Mouse (Mus musculus) bone marrow, adult 2 months (tissue): ENCODE data around the gene Card19. TPM values are rescaled to one million over a fixed set of nuclear protein-coding genes. Genes with fewer than 3 reads are reported as not detected.

ENCODE experiments used
- H3K27ac ChIP-seq: fragments of 200-500 bp; 2 replicates; pipeline ENCODE4 v1.5.1; 2012; ENCODE audit warnings: low read depth, mild to moderate bottlenecking, control low read depth, inconsistent platforms, low read length; ENCODE audit not compliant: control insufficient read depth, poor library complexity, insufficient read depth
- H3K4me1 ChIP-seq: fragments of 200-500 bp; 2 replicates; pipeline ENCODE4 v1.6.1; 2011; ENCODE audit warnings: low read length; ENCODE audit not compliant: control insufficient read depth, insufficient read depth
- H3K4me3 ChIP-seq: fragments of 200-500 bp; replicated peaks from 2 replicates; pipeline ENCODE3; 2011; ENCODE audit warnings: mild to moderate bottlenecking, low read depth, low read length, control low read depth; ENCODE audit not compliant: control insufficient read depth
- CTCF ChIP-seq: fragments of 200-500 bp; IDR thresholded peaks from 2 replicates; pipeline ENCODE4 v1.5.1; 2011; ENCODE audit warnings: low read length, control low read depth; ENCODE audit not compliant: control insufficient read depth, insufficient read depth
- POLR2A ChIP-seq: fragments of 200-500 bp; IDR thresholded peaks from 2 replicates; pipeline ENCODE4 v1.6.1; 2011; ENCODE audit warnings: low read depth, mild to moderate bottlenecking, control low read depth, low read length, borderline replicate concordance; ENCODE audit not compliant: control insufficient read depth
- WGBS: fragments of 180-500 bp; shearing (Covaris S2); methylation state at CpG from one replicate; pipeline ENCODE4 v1.1.7; 2018; 5-methylcytosine and 5-hydroxymethylcytosine counted together
- polyA plus RNA-seq: library from polyadenylated mRNA; stranded (reverse); fragments of >200 nt; gene quantifications from 2 replicates; pipeline ENCODE4 v1.2.4, GENCODE M21; 2011; ENCODE audit warnings: low replicate concordance; ENCODE audit not compliant: missing spikeins, insufficient read depth, insufficient read length

Card19 gene
- polyA plus RNA-seq, 1 experiment = 41.1 TPM

GRCm38 (mm10) chr13:49213531-49213932 is 2.3 kb downstream of the Card19 start:
- TF ChIP-seq CTCF (no peak), POLR2A (peak; percentile 40; the same call in 1 of the 2 replicates)
- Histone ChIP-seq H3K4me3 (peak overlapping the region; percentile 14), H3K4me1 (peaks cover 4% of the 10 kb centered on the region), H3K27ac (peak overlapping the region; percentile 75)
- 12% methylated on average over 4 of the region's 4 CpGs for WGBS

- Histone ChIP-seq H3K4me1 (peaks cover 4% of the 10 kb centered on the region), H3K27ac (peak overlapping the region; percentile 45; the same call in 1 of the 2 replicates), H3K4me3 (no peak overlapping the region)
- 73% methylated on average over 4 of the region's 4 CpGs for WGBS
- no peak for TF ChIP-seq POLR2A
- TF ChIP-seq CTCF = no peak
These were observed 2.9 kb downstream of the Card19 start for GRCm38 (mm10) chr13:49212711-49213500.

- WGBS = 37% methylated on average over 7 of the region's 7 CpGs
- Histone ChIP-seq H3K27ac (no peak overlapping the region), H3K4me1 (peaks cover 4% of the 10 kb centered on the region), H3K4me3 (no peak overlapping the region)
- no peak for TF ChIP-seq POLR2A
- TF ChIP-seq CTCF = no peak
These were observed 6.5 kb downstream of the Card19 start for GRCm38 (mm10) chr13:49209306-49209705.

- Histone ChIP-seq H3K27ac (peak overlapping the region; percentile 12; the same call in 1 of the 2 replicates), H3K4me1 (no peaks in the 10 kb centered on the region; the same call in 1 of the 2 replicates), H3K4me3 (no peak overlapping the region)
- 85% methylated on average over 2 of the region's 2 CpGs for WGBS
- no peak for TF ChIP-seq POLR2A
These were observed 9.5 kb downstream of the Card19 start for GRCm38 (mm10) chr13:49206341-49206740.

- Histone ChIP-seq H3K4me3 (no peak overlapping the region), H3K27ac (no peak overlapping the region), H3K4me1 (peaks cover 4% of the 10 kb centered on the region; the same call in 1 of the 2 replicates)
- no peak for TF ChIP-seq POLR2A
- TF ChIP-seq CTCF = peak; percentile 95
- WGBS = 33% methylated on average over 13 of the region's 13 CpGs
These were observed 10.3 kb downstream of the Card19 start for GRCm38 (mm10) chr13:49205381-49205998.

- no peak for TF ChIP-seq POLR2A
- TF ChIP-seq CTCF = no peak
- WGBS = 81% methylated on average over 7 of the region's 7 CpGs
- H3K4me1 ChIP-seq = peaks cover 16% of the 10 kb centered on the region; the same call in 1 of the 2 replicates
- no peak overlapping the region for H3K4me3 ChIP-seq
- no peak overlapping the region for H3K27ac ChIP-seq
These were observed 13.3 kb downstream of the Card19 start for GRCm38 (mm10) chr13:49202556-49202955.

- WGBS = 14% methylated on average over 13 of the region's 13 CpGs
- peaks cover 18% of the 10 kb centered on the region for H3K4me1 ChIP-seq
- H3K4me3 ChIP-seq = no peak overlapping the region
- peak overlapping the region; percentile 72 for H3K27ac ChIP-seq
- no peak for TF ChIP-seq CTCF
- TF ChIP-seq POLR2A = no peak
These were observed 15.1 kb downstream of the Card19 start for GRCm38 (mm10) chr13:49200688-49201087.

- TF ChIP-seq POLR2A = no peak
- TF ChIP-seq CTCF = no peak
- peak overlapping the region; percentile 72 for H3K27ac ChIP-seq
- H3K4me3 ChIP-seq = no peak overlapping the region
- 79% methylated on average over 7 of the region's 7 CpGs for WGBS
- peaks cover 18% of the 10 kb centered on the region for H3K4me1 ChIP-seq
These were observed 15.9 kb downstream of the Card19 start for GRCm38 (mm10) chr13:49199891-49200290.

- TF ChIP-seq POLR2A (no peak), CTCF (no peak)
- Histone ChIP-seq H3K4me1 (peaks cover 18% of the 10 kb centered on the region), H3K27ac (no peak overlapping the region), H3K4me3 (no peak overlapping the region)
- 73% methylated on average over 9 of the region's 9 CpGs for WGBS
These were observed 17.1 kb downstream of the Card19 start for GRCm38 (mm10) chr13:49198734-49199133.
